Mouse (Mus musculus): ENCODE data around the gene Olfr504. TPM values are rescaled to one million over a fixed set of nuclear protein-coding genes. Genes with fewer than 3 reads are reported as not detected.
"Not testable (repeated sequence)": the region's sequence is repeated elsewhere in the genome, so short reads cannot be mapped to it uniquely, and the experiment has no call there.

Olfr504 gene
- polyA plus RNA-seq (2012) = not detected in 2 replicates

- no peak for TF ChIP-seq GATA1 (IDR thresholded peaks at IDR 0.05; ENCODE audit: low read length)
Measured at GRCm38 (mm10) chr7:108565693-108566092, at the start of gene Olfr504. Gene Olfr504 (minus strand): TSS chr7:108565793.

GRCm38 (mm10) chr7:108614110-108614509 lies 48.5 kb upstream of the Olfr504 start:
- no peak for TF ChIP-seq GATA1 (IDR thresholded peaks at IDR 0.05; ENCODE audit: low read length)

- TF ChIP-seq GATA1 (IDR thresholded peaks at IDR 0.05; ENCODE audit: low read length) = no peak
Measured at GRCm38 (mm10) chr7:108610487-108610886, 44.9 kb upstream of the Olfr504 start, which contains the start of gene Olfr506. Gene Olfr506 (plus strand): TSS chr7:108610787.

GRCm38 (mm10) chr7:108589797-108590196 lies 24.2 kb upstream of the Olfr504 start:
- no peak for TF ChIP-seq GATA1 (IDR thresholded peaks at IDR 0.05; ENCODE audit: low read length)

- TF ChIP-seq GATA1 (IDR thresholded peaks at IDR 0.05; ENCODE audit: low read length) = not testable (repeated sequence)
Measured at GRCm38 (mm10) chr7:108544227-108544626, 21.4 kb downstream of the Olfr504 start, which contains the start of gene Olfr503. Gene Olfr503 (plus strand): TSS chr7:108544527.

- no peak for TF ChIP-seq GATA1 (IDR thresholded peaks at IDR 0.05; ENCODE audit: low read length)
Measured at GRCm38 (mm10) chr7:108542416-108542815, 23.2 kb downstream of the Olfr504 start.

- TF ChIP-seq GATA1 (IDR thresholded peaks at IDR 0.05; ENCODE audit: low read length) = no peak
Measured at GRCm38 (mm10) chr7:108524965-108525364, 40.6 kb downstream of the Olfr504 start, which contains the start of gene Olfr502. Gene Olfr502 (minus strand): TSS chr7:108525065.

Other genes starting within 250 kb of the Olfr504 start
- not detected in 2 replicates for gene Olfr492, start 242.1 kb downstream of the Olfr504 start, polyA plus RNA-seq (2012)
- not detected in 2 replicates for gene Olfr493, start 218.8 kb downstream of the Olfr504 start, polyA plus RNA-seq (2012)
- not detected in 2 replicates for gene Olfr494, start 200.5 kb downstream of the Olfr504 start, polyA plus RNA-seq (2012)
- not detected in 2 replicates for gene Olfr495, start 172.6 kb downstream of the Olfr504 start, polyA plus RNA-seq (2012)
- gene Olfr497, start 145.4 kb downstream of the Olfr504 start, polyA plus RNA-seq (2012) = not detected in 2 replicates
- not detected in 2 replicates for gene Olfr498, start 100.5 kb downstream of the Olfr504 start, polyA plus RNA-seq (2012)
- not detected in 2 replicates for gene Olfr502, start 40.7 kb downstream of the Olfr504 start, polyA plus RNA-seq (2012)
- gene Olfr503, start 21.3 kb downstream of the Olfr504 start, polyA plus RNA-seq (2012) = not detected in 2 replicates
- not detected in 2 replicates for gene Olfr506, start 45.0 kb upstream of the Olfr504 start, polyA plus RNA-seq (2012)
- not detected in 2 replicates for gene Olfr507, start 56.0 kb upstream of the Olfr504 start, polyA plus RNA-seq (2012)
- not detected in 2 replicates for gene Olfr508, start 64.2 kb upstream of the Olfr504 start, polyA plus RNA-seq (2012)
- not detected in 2 replicates for gene Olfr509, start 86.1 kb upstream of the Olfr504 start, polyA plus RNA-seq (2012)
- gene Olfr510, start 100.6 kb upstream of the Olfr504 start, polyA plus RNA-seq (2012) = not detected in 2 replicates
- gene Olfr512, start 147.5 kb upstream of the Olfr504 start, polyA plus RNA-seq (2012) = not detected in 2 replicates
- gene Olfr513, start 185.2 kb upstream of the Olfr504 start, polyA plus RNA-seq (2012) = not detected in 2 replicates